Mouse (Mus musculus): ENCODE data around the gene Cyct.

DNA sequence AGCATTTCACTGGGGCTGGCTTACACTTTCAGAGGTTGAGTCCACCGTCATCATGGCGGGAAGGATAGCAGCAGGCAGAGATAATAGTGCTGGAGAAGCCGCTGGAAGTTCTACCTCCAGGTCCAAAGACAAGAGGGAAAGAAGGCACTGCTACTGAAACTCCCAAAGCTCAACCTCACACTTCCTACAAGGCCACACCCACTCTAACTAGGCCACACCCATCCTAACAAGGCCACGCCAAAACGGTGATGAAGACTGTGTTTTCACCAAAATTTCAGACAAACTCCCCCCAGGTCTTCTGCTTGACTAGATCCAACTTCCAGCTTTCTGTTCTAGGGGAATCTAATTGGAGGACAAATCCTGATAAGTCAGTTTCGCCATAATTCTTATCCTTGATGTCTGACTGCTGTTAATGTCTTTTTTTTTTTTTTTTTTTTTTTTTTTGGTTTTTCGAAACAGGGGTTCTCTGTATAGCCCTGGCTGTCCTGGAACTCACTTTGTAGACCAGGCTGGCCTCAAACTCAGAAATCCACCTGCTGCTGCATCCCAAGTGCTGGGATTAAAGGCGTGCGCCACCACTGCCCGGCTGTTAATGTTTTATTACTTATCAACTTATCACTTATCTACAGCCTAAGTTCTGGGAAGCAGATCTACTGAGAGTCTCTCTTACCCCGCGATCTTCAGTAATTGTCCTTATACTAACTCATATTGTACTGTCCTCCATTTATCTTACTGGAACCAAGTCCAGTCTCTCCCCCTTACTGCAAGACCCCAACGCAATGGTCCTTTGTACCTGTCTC, 8.8 kb upstream of the Cyct start:
- TF ChIP-seq CTCF (IDR thresholded peaks at IDR 0.05; ENCODE audit: extremely low read depth, insufficient read depth, low read length), result no peak
- TF ChIP-seq POLR2A (IDR thresholded peaks at IDR 0.05; ENCODE audit: extremely low read depth, insufficient read depth, low read length), result no peak
